Mouse (Mus musculus): Measurements from ENCODE around the gene Syp. TPM values are rescaled to one million over a fixed set of nuclear protein-coding genes. Genes with fewer than 3 reads are reported as not detected.
A peak's percentile ranks its signal among the peaks of the same experiment; 100 is the strongest.

Gene Syp
- polyA plus RNA-seq, 1 experiment from 2014 or later: 62.0 TPM

DNA sequence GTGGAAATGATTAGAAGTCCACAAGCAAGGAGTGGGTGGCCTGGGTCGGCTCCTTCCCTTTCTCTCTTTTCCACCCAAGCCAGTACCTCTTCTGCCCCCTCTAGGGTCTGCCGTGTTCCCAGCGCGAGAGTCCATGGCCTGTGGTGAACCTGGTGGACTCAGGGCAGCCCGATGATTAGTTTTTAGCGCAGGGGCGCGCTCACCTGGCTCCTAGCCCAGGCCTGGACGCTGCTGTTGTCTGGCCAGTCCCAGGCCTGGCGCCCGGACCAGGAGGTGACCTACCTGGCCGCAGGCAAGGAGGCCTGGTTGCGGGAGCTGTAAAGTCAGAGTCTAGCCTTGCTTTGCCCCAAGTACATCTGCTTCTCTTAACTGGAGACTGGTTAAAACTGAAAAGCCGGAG is 42.6 kb downstream of the Syp start, which contains the start of gene Magix:
Magix (minus strand) TSS at position 388 of the 400 bp plus-strand sequence.
- 64% methylated on average over 14 of the region's 14 CpGs for WGBS
- H3K4me3 ChIP-seq: peak within 1 kb of the TSS; percentile 25
- H3K36me3 ChIP-seq (ENCODE audit: poor library complexity, severe bottlenecking): no peaks in the 10 kb centered on the region
- no peak for ATAC-seq
- no peak within 1 kb of the TSS for H3K27ac ChIP-seq
- H3K4me1 ChIP-seq: no peaks in the 10 kb centered on the region
- no peak within 1 kb of the TSS for H3K9ac ChIP-seq
- H3K4me2 ChIP-seq: peak within 1 kb of the TSS; percentile 54
- no peaks in the 10 kb centered on the region for H3K27me3 ChIP-seq
- H3K9me3 ChIP-seq (replicated peaks): no peaks in the 10 kb centered on the region; the same call in 1 of the 2 replicates

GRCm38 (mm10) chrX:7688321-7688720 is 50.0 kb downstream of the Syp start:
- Histone ChIP-seq H3K4me3 (no peak overlapping the region), H3K4me1 (no peaks in the 10 kb centered on the region), H3K4me2 (no peak overlapping the region), H3K36me3 (ENCODE audit: poor library complexity, severe bottlenecking) (no peaks in the 10 kb centered on the region), H3K9ac (no peak overlapping the region), H3K9me3 (replicated peaks) (no peaks in the 10 kb centered on the region), H3K27ac (no peak overlapping the region), H3K27me3 (no peaks in the 10 kb centered on the region)
- WGBS: 91% methylated on average over 2 of the region's 2 CpGs
- ATAC-seq: no peak

- 67% methylated on average over 3 of the region's 3 CpGs for WGBS
- ATAC-seq: no peak
- no peaks in the 10 kb centered on the region for H3K4me1 ChIP-seq
These were observed 52.2 kb downstream of the Syp start for GRCm38 (mm10) chrX:7690486-7690885.

GRCm38 (mm10) chrX:7692862-7693261 is 54.6 kb downstream of the Syp start:
- H3K27me3 ChIP-seq: no peaks in the 10 kb centered on the region
- WGBS: 34% methylated on average over 4 of the region's 4 CpGs

More at GRCm38 (mm10) chrX:7690486-7690885, 52.2 kb downstream of the Syp start:
- Histone ChIP-seq H3K9ac (no peak overlapping the region), H3K4me2 (no peak overlapping the region), H3K4me3 (no peak overlapping the region), H3K9me3 (replicated peaks) (no peaks in the 10 kb centered on the region), H3K36me3 (ENCODE audit: poor library complexity, severe bottlenecking) (no peaks in the 10 kb centered on the region), H3K27ac (no peak overlapping the region), H3K27me3 (no peaks in the 10 kb centered on the region)

DNA sequence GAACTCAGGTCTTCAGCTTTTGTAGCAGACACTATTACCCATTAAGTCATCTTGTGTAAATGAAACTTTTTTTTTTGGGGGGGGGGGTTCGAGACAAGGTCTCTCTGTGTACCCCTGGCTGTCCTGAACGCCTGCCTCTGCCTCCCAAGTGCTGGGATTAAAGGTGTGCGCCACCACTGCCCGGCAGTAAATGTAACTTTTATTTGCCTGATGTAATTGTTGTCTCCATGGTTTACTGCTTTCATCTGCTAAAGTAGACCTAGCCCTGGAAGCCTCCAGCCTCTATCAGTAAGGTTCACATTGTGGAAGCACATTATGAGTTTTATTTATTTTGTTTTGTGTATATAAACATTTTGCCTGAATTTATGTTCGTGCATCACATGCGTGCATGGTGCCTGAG is 58.2 kb downstream of the Syp start:
- Histone ChIP-seq H3K4me1 (peaks cover 7% of the 10 kb centered on the region; the same call in 1 of the 2 replicates), H3K9ac (no peak overlapping the region), H3K4me3 (peak overlapping the region; percentile 54; the same call in 1 of the 2 replicates), H3K4me2 (peak overlapping the region; percentile 28), H3K27ac (no peak overlapping the region), H3K9me3 (replicated peaks) (no peaks in the 10 kb centered on the region), H3K36me3 (ENCODE audit: poor library complexity, severe bottlenecking) (peaks cover 10% of the 10 kb centered on the region), H3K27me3 (no peaks in the 10 kb centered on the region)
- 47% methylated on average over 6 of the region's 6 CpGs for WGBS
- peak; percentile 41 for ATAC-seq

More at GRCm38 (mm10) chrX:7692862-7693261, 54.6 kb downstream of the Syp start:
- H3K9ac ChIP-seq: no peak overlapping the region
- ATAC-seq: no peak
- H3K36me3 ChIP-seq (ENCODE audit: poor library complexity, severe bottlenecking): no peaks in the 10 kb centered on the region
- H3K4me2 ChIP-seq: no peak overlapping the region
- no peak overlapping the region for H3K27ac ChIP-seq
- no peak overlapping the region for H3K4me3 ChIP-seq
- no peaks in the 10 kb centered on the region for H3K9me3 ChIP-seq (replicated peaks)
- H3K4me1 ChIP-seq: no peaks in the 10 kb centered on the region

DNA sequence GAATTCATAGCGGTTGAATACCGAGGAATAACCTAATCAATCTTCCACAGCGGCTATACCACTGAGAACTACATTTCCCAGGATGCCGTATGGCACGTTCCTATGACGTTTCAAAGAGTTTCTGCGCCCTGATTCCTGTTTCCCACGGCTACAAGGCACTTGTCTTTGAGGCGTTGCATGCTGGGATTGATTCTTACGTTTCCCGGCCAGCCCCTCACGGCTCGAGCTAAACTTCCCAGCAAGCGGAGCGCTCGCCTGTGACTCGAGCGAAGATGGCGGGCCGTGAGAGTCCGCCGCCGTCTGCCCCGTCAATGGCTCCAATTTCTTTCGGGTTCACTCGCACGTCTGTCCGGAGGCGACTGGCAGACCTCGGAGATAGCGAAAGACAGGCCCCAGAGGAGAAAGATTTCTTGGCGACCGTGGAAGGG is 58.7 kb downstream of the Syp start, which contains the start of gene Gpkow:
Gpkow (plus strand) TSS at position 178 of the 428 bp plus-strand sequence.
- WGBS: 12% methylated on average over 33 of the region's 33 CpGs
- Histone ChIP-seq H3K4me2 (peak within 1 kb of the TSS; percentile 62), H3K27me3 (no peaks in the 10 kb centered on the region), H3K4me1 (peaks cover 7% of the 10 kb centered on the region; the same call in 1 of the 2 replicates), H3K36me3 (ENCODE audit: poor library complexity, severe bottlenecking) (peaks cover 11% of the 10 kb centered on the region), H3K9me3 (replicated peaks) (no peaks in the 10 kb centered on the region), H3K27ac (peak within 1 kb of the TSS; percentile 35; the same call in 1 of the 2 replicates), H3K4me3 (peak within 1 kb of the TSS; percentile 54), H3K9ac (peak within 1 kb of the TSS; percentile 63)
- ATAC-seq: peak; percentile 98

Other genes with a start within 250 kb of the Syp start
- 0.08 TPM in 1 of 2 replicates, not detected in the other for gene Foxp3, start 64.8 kb upstream of the Syp start, polyA plus RNA-seq (2015; fragmentation: Nextera tagmentation; extraction: Ambion mirVana)
- 3.0 and 3.6 TPM in 2 replicates for gene Ppp1r3f, start 64.2 kb upstream of the Syp start, polyA plus RNA-seq (2015; fragmentation: Nextera tagmentation; extraction: Ambion mirVana)
- 36.8 and 38.5 TPM in 2 replicates for gene Ccdc22, start 33.0 kb upstream of the Syp start, polyA plus RNA-seq (2015; fragmentation: Nextera tagmentation; extraction: Ambion mirVana)
- gene Cacna1f, start 31.4 kb upstream of the Syp start, polyA plus RNA-seq (2015; fragmentation: Nextera tagmentation; extraction: Ambion mirVana): 0.03 TPM in 2 replicates
- gene Prickle3, start 18.8 kb downstream of the Syp start, polyA plus RNA-seq (2015; fragmentation: Nextera tagmentation; extraction: Ambion mirVana): 1.3 and 2.3 TPM in 2 replicates
- gene Plp2, start 32.9 kb downstream of the Syp start, polyA plus RNA-seq (2015; fragmentation: Nextera tagmentation; extraction: Ambion mirVana): 45.7 and 50.5 TPM in 2 replicates
- 0.06 and 0.09 TPM in 2 replicates for gene Magix, start 42.8 kb downstream of the Syp start, polyA plus RNA-seq (2015; fragmentation: Nextera tagmentation; extraction: Ambion mirVana)
- gene Gpkow, start 58.7 kb downstream of the Syp start, polyA plus RNA-seq (2015; fragmentation: Nextera tagmentation; extraction: Ambion mirVana): 44.1 and 47.7 TPM in 2 replicates
- gene Wdr45, start 75.9 kb downstream of the Syp start, polyA plus RNA-seq (2015; fragmentation: Nextera tagmentation; extraction: Ambion mirVana): 29.0 and 33.6 TPM in 2 replicates
- 0.53 and 0.67 TPM in 2 replicates for gene Gm45208, start 83.8 kb downstream of the Syp start, polyA plus RNA-seq (2015; fragmentation: Nextera tagmentation; extraction: Ambion mirVana)
- 91.9 and 93.3 TPM in 2 replicates for gene Praf2, start 90.0 kb downstream of the Syp start, polyA plus RNA-seq (2015; fragmentation: Nextera tagmentation; extraction: Ambion mirVana)
- gene Ccdc120, start 112.4 kb downstream of the Syp start, polyA plus RNA-seq (2015; fragmentation: Nextera tagmentation; extraction: Ambion mirVana): 30.4 and 33.8 TPM in 2 replicates
- gene Tfe3, start 124.1 kb downstream of the Syp start, polyA plus RNA-seq (2015; fragmentation: Nextera tagmentation; extraction: Ambion mirVana): 20.0 and 23.8 TPM in 2 replicates
- gene Gripap1, start 151.3 kb downstream of the Syp start, polyA plus RNA-seq (2015; fragmentation: Nextera tagmentation; extraction: Ambion mirVana): 71.6 and 82.6 TPM in 2 replicates
- gene Kcnd1, start 183.8 kb downstream of the Syp start, polyA plus RNA-seq (2015; fragmentation: Nextera tagmentation; extraction: Ambion mirVana): 1.1 and 1.4 TPM in 2 replicates
- 43.9 and 44.9 TPM in 2 replicates for gene Otud5, start 202.9 kb downstream of the Syp start, polyA plus RNA-seq (2015; fragmentation: Nextera tagmentation; extraction: Ambion mirVana)
- gene Pim2, start 239.8 kb downstream of the Syp start, polyA plus RNA-seq (2015; fragmentation: Nextera tagmentation; extraction: Ambion mirVana): 13.0 and 13.3 TPM in 2 replicates
- gene Slc35a2, start 245.6 kb downstream of the Syp start, polyA plus RNA-seq (2015; fragmentation: Nextera tagmentation; extraction: Ambion mirVana): 29.7 and 36.6 TPM in 2 replicates

Measured in forebrain, embryonic 13.5 days (tissue).